Mouse (Mus musculus): ENCODE results near the gene Pdcd7.
"Not testable (repeated sequence)": the region's sequence is repeated elsewhere in the genome, so short reads cannot be mapped to it uniquely, and the experiment has no call there.

Gene Pdcd7

GRCm38 (mm10) chr9:65345854-65346475, at the start of gene Pdcd7:
Pdcd7 (plus strand) TSS chr9:65346104.
- DNase-seq (ENCODE audit: low spot score), result peak; percentile 97

- DNase-seq (ENCODE audit: low spot score), result no peak
These were observed 48.8 kb upstream of the Pdcd7 start for GRCm38 (mm10) chr9:65297056-65297455.

GRCm38 (mm10) chr9:65298761-65299160, 47.1 kb upstream of the Pdcd7 start:
- DNase-seq (ENCODE audit: low spot score), result no peak

GRCm38 (mm10) chr9:65299650-65300049, 46.3 kb upstream of the Pdcd7 start:
- no peak for DNase-seq (ENCODE audit: low spot score)

GRCm38 (mm10) chr9:65302327-65302983, 43.4 kb upstream of the Pdcd7 start:
- DNase-seq (ENCODE audit: low spot score), result no peak

- DNase-seq (ENCODE audit: low spot score), result peak; percentile 57
These were observed 42.3 kb upstream of the Pdcd7 start for GRCm38 (mm10) chr9:65303586-65303985.

GRCm38 (mm10) chr9:65304300-65304699, 41.6 kb upstream of the Pdcd7 start:
- DNase-seq (ENCODE audit: low spot score), result peak; percentile 42

GRCm38 (mm10) chr9:65306672-65307071, 39.2 kb upstream of the Pdcd7 start:
- DNase-seq (ENCODE audit: low spot score), result peak; percentile 68

- no peak for DNase-seq (ENCODE audit: low spot score)
These were observed 37.9 kb upstream of the Pdcd7 start for GRCm38 (mm10) chr9:65308011-65308410.

- DNase-seq (ENCODE audit: low spot score), result no peak
These were observed 33.1 kb upstream of the Pdcd7 start for GRCm38 (mm10) chr9:65312669-65313357.

GRCm38 (mm10) chr9:65313846-65314245, 32.1 kb upstream of the Pdcd7 start:
- no peak for DNase-seq (ENCODE audit: low spot score)

- no peak for DNase-seq (ENCODE audit: low spot score)
These were observed 23.5 kb upstream of the Pdcd7 start for GRCm38 (mm10) chr9:65322255-65322900.

GRCm38 (mm10) chr9:65325971-65326370, 19.9 kb upstream of the Pdcd7 start:
- DNase-seq (ENCODE audit: low spot score), result no peak

- DNase-seq (ENCODE audit: low spot score), result no peak
These were observed 18.5 kb upstream of the Pdcd7 start for GRCm38 (mm10) chr9:65327371-65327770.

GRCm38 (mm10) chr9:65333958-65334357, 11.9 kb upstream of the Pdcd7 start:
- DNase-seq (ENCODE audit: low spot score), result no peak

GRCm38 (mm10) chr9:65339146-65339545, 6.8 kb upstream of the Pdcd7 start:
- no peak for DNase-seq (ENCODE audit: low spot score)

GRCm38 (mm10) chr9:65340414-65340813, 5.5 kb upstream of the Pdcd7 start:
- no peak for DNase-seq (ENCODE audit: low spot score)

GRCm38 (mm10) chr9:65345439-65345838, 465 bp upstream of the Pdcd7 start:
- not testable (repeated sequence) for DNase-seq (ENCODE audit: low spot score)

- peak; percentile 53 for DNase-seq (ENCODE audit: low spot score)
These were observed 690 bp downstream of the Pdcd7 start for GRCm38 (mm10) chr9:65346476-65347111.

- peak; percentile 16 for DNase-seq (ENCODE audit: low spot score)
These were observed 1.4 kb downstream of the Pdcd7 start for GRCm38 (mm10) chr9:65347112-65347850.

GRCm38 (mm10) chr9:65353251-65353650, 7.3 kb downstream of the Pdcd7 start:
- DNase-seq (ENCODE audit: low spot score), result no peak
